Mouse (Mus musculus) CH12.LX (cell line): ENCODE results near the gene Ralgps2. TPM values are rescaled to one million over a fixed set of nuclear protein-coding genes. Genes with fewer than 3 reads are reported as not detected.

Source experiments
- DNase-seq: peaks from one replicate; pipeline ENCODE4 v3.0.0-alpha.2; 2013; ENCODE audit errors: extremely low read depth
- H3K27ac ChIP-seq: 2 replicates; pipeline ENCODE4 v1.5.1; 2012; ENCODE audit warnings: low read depth, mild to moderate bottlenecking, control low read depth, moderate library complexity; ENCODE audit not compliant: insufficient read depth
- H3K27me3 ChIP-seq: replicated peaks from 2 replicates; pipeline ENCODE3; 2012; ENCODE audit warnings: inconsistent platforms
- H3K36me3 ChIP-seq, 2 experiments: replicated peaks in 1 of 2; 2 replicates each; pipeline versions ENCODE3 to v1.6.1; 2012; ENCODE audit warnings: inconsistent platforms in 1 of 2, low read length in 1 of 2, mild to moderate bottlenecking in 1 of 2, mixed read lengths in 1 of 2, moderate library complexity in 1 of 2; ENCODE audit not compliant: control insufficient read depth in 1 of 2, insufficient read depth in 1 of 2
- H3K4me1 ChIP-seq, 2 experiments: 2 replicates each; pipeline ENCODE4 v1.6.1; 2012; ENCODE audit warnings: inconsistent platforms in 1 of 2, moderate library complexity in 1 of 2; ENCODE audit not compliant: insufficient read depth in 2 of 2, control insufficient read depth in 1 of 2
- H3K4me2 ChIP-seq: 2 replicates; pipeline ENCODE4 v1.6.1; 2012; ENCODE audit warnings: low read depth, mild to moderate bottlenecking, control low read depth; ENCODE audit not compliant: poor library complexity, insufficient read depth, severe bottlenecking
- H3K4me3 ChIP-seq, 3 experiments: fragments of 150-350 bp in 1 of 3; sonication (generic) in 1 of 3; replicated peaks in 1 of 3; 2 replicates each; pipeline versions ENCODE3 to v1.5.1; 2011 to 2012; ENCODE audit warnings: low read depth in 2 of 3, low read length in 2 of 3, mild to moderate bottlenecking in 2 of 3, moderate library complexity in 2 of 3, control low read depth in 1 of 3, improper control_type of control experiment in 1 of 3, inconsistent platforms in 1 of 3, mixed read lengths in 1 of 3; ENCODE audit not compliant: poor library complexity in 1 of 3
- H3K79me2 ChIP-seq: replicated peaks from 2 replicates; pipeline ENCODE4 v1.6.1; 2012; ENCODE audit warnings: mild to moderate bottlenecking, moderate library complexity; ENCODE audit not compliant: control insufficient read depth, poor library complexity, insufficient read depth, severe bottlenecking; ENCODE audit errors: extremely low read depth
- H3K9ac ChIP-seq: 2 replicates; pipeline ENCODE4 v1.6.1; 2012; ENCODE audit warnings: low read depth, mild to moderate bottlenecking, control low read depth, moderate library complexity; ENCODE audit not compliant: insufficient read depth
- H3K9me3 ChIP-seq: replicated peaks from 2 replicates; pipeline ENCODE3; 2012; ENCODE audit warnings: low read length, inconsistent platforms, mixed read lengths
- BHLHE40 ChIP-seq: IDR thresholded peaks from 2 replicates; pipeline ENCODE4 v1.6.1; 2011; ENCODE audit warnings: mild to moderate bottlenecking, low read depth, low read length, improper control_type of control experiment
- CHD2 ChIP-seq: IDR thresholded peaks from 2 replicates; pipeline ENCODE4 v1.6.1; 2011; ENCODE audit warnings: low read length, improper control_type of control experiment
- E2F4 ChIP-seq: IDR thresholded peaks from 2 replicates; pipeline ENCODE4 v1.6.1; 2011; ENCODE audit warnings: low read depth, low read length, improper control_type of control experiment; ENCODE audit not compliant: insufficient replicate concordance
- IRF4 ChIP-seq: IDR thresholded peaks from 2 replicates; pipeline ENCODE4 v1.6.1; 2014; ENCODE audit warnings: low read depth, mild to moderate bottlenecking, inconsistent platforms, low read length, improper control_type of control experiment
- JUND ChIP-seq: conservative IDR thresholded peaks from 2 replicates; pipeline ENCODE4 v1.6.1; 2011; ENCODE audit warnings: low read depth, low read length, improper control_type of control experiment
- KAT2A ChIP-seq: IDR thresholded peaks from 2 replicates; pipeline ENCODE4 v1.6.1; 2012; ENCODE audit warnings: low read length, improper control_type of control experiment, inconsistent platforms; ENCODE audit not compliant: insufficient replicate concordance
- MAX ChIP-seq: IDR thresholded peaks from 2 replicates; pipeline ENCODE4 v1.6.1; 2011; ENCODE audit warnings: low read length, improper control_type of control experiment
- MAZ ChIP-seq: IDR thresholded peaks from 2 replicates; pipeline ENCODE4 v1.6.1; 2012; ENCODE audit warnings: low read depth, mild to moderate bottlenecking, inconsistent platforms, low read length, improper control_type of control experiment, moderate library complexity
- MXI1 ChIP-seq: IDR thresholded peaks from 2 replicates; pipeline ENCODE4 v1.6.1; 2011; ENCODE audit warnings: mild to moderate bottlenecking, low read depth, low read length, improper control_type of control experiment
- NRF1 ChIP-seq: IDR thresholded peaks from 2 replicates; pipeline ENCODE4 v1.6.1; 2014; ENCODE audit warnings: low read depth, mild to moderate bottlenecking, inconsistent platforms, low read length, improper control_type of control experiment, moderate library complexity
- PAX5 ChIP-seq: IDR thresholded peaks from 2 replicates; pipeline ENCODE4 v1.6.1; 2012; ENCODE audit warnings: low read length, inconsistent platforms, mixed read lengths
- POLR2A ChIP-seq: IDR thresholded peaks from 2 replicates; pipeline ENCODE4 v1.6.1; 2011; ENCODE audit warnings: low read depth, mild to moderate bottlenecking, improper control_type of control experiment, low read length
- POLR2AphosphoS2 ChIP-seq: IDR thresholded peaks from 2 replicates; pipeline ENCODE4 v1.6.1; 2011; ENCODE audit warnings: low read depth, low read length, improper control_type of control experiment
- SIN3A ChIP-seq: IDR thresholded peaks from 2 replicates; pipeline ENCODE4 v1.6.1; 2012; ENCODE audit warnings: low read length, improper control_type of control experiment, inconsistent platforms
- SMC3 ChIP-seq: IDR thresholded peaks from 2 replicates; pipeline ENCODE4 v1.6.1; 2011; ENCODE audit warnings: low read depth, low read length, improper control_type of control experiment
- TCF12 ChIP-seq: IDR thresholded peaks from 2 replicates; pipeline ENCODE4 v1.6.1; 2014; ENCODE audit warnings: low read depth, mild to moderate bottlenecking, inconsistent platforms, low read length, improper control_type of control experiment
- UBTF ChIP-seq: IDR thresholded peaks from 2 replicates; pipeline ENCODE4 v1.6.1; 2012; ENCODE audit warnings: low read depth, mild to moderate bottlenecking, inconsistent platforms, low read length, improper control_type of control experiment, moderate library complexity
- USF1 ChIP-seq: IDR thresholded peaks from 2 replicates; pipeline ENCODE4 v1.6.1; 2014; ENCODE audit warnings: low read depth, mild to moderate bottlenecking, inconsistent platforms, low read length, improper control_type of control experiment
- ZC3H11A ChIP-seq: IDR thresholded peaks from 2 replicates; pipeline ENCODE4 v1.6.1; 2012; ENCODE audit warnings: low read depth, mild to moderate bottlenecking, inconsistent platforms, low read length, improper control_type of control experiment
- ZMIZ1 ChIP-seq: IDR thresholded peaks from 2 replicates; pipeline ENCODE4 v1.6.1; 2012; ENCODE audit warnings: low read depth, mild to moderate bottlenecking, inconsistent platforms, low read length, improper control_type of control experiment
- dilution Hi-C: fragments of 300-500 bp; cut with MboI; formaldehyde crosslinking; loops from 2 replicates; pipeline ENCODE4 v1.14.3; 2020; ENCODE audit warnings: low sequenced_read_pairs; ENCODE audit not compliant: extremely low pct_unique_long_range_greater_than_20kb, extremely low pct_ligation_motif_present
- in situ Hi-C: fragments of 300-500 bp; cut with MboI; formaldehyde crosslinking; loops from 3 replicates; pipeline ENCODE4 v1.14.3; 2019; ENCODE audit warnings: low sequenced_read_pairs, low pct_ligation_motif_present, low pct_unique_long_range_greater_than_20kb, mixed read lengths
- polyA plus RNA-seq: library from polyadenylated mRNA; unstranded; fragments of >175 nt; gene quantifications from 2 replicates; pipeline ENCODE4 v1.2.1, GENCODE M21; 2012; ENCODE audit warnings: low read depth; ENCODE audit not compliant: insufficient read length
- total RNA-seq, 2 experiments: library from RNA; depleted of rRNA; stranded (reverse); fragments of 300-350 nt in 1 of 2; fragments of >200 nt in 1 of 2; gene quantifications; 2 replicates each; pipeline ENCODE4 v1.2.3; 2012 to 2014

Gene Ralgps2
- total and polyA plus RNA-seq, 3 experiments = 65.1 to 149 (median 133) TPM

DNA sequence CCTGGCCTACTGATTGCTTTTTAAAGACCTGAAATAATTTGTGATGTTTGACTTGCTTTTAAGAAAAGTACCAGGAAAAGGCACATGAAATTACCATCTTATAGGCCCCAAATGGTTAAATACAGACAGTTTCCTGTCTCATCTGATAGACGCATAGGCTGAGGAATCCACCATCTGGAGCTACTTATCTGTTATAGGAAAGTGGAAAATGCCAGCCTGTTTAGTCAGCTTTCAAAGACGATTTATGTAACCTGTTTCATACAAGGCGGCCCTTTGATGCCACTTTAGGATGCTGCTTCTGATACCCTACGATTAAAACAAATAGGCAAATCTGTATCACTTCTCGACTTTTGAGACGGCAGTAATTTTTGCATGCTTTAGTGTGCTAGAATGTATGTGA lies 138.2 kb downstream of the Ralgps2 start:
- no peak for DNase-seq
- H3K9ac ChIP-seq = no peak overlapping the region
- no peaks in the 10 kb centered on the region for H3K79me2 ChIP-seq
- H3K36me3 ChIP-seq = peaks cover 18 to 19% of the 10 kb centered on the region in 2 experiments
- dilution Hi-C loops = no loop called here
- H3K27me3 ChIP-seq = no peaks in the 10 kb centered on the region
- H3K9me3 ChIP-seq = no peaks in the 10 kb centered on the region
- peaks cover 0 to 8% of the 10 kb centered on the region in 2 experiments; a peak in 1 of 4 replicates for H3K4me1 ChIP-seq
- H3K27ac ChIP-seq = no peak overlapping the region
- TF ChIP-seq PAX5 (no peak), IRF4 (no peak), KAT2A (no peak), BHLHE40 (no peak), ZMIZ1 (no peak), MAX (no peak), SIN3A (no peak), SMC3 (no peak), JUND (no peak), CHD2 (no peak), E2F4 (no peak), NRF1 (no peak), MXI1 (no peak), POLR2AphosphoS2 (no peak)
- TF ChIP-seq, all 38 proteins: peak for 0
- in situ Hi-C loops = no loop called here
- Histone ChIP-seq H3K4me2 (no peak overlapping the region), H3K4me3 (no peak overlapping the region)

DNA sequence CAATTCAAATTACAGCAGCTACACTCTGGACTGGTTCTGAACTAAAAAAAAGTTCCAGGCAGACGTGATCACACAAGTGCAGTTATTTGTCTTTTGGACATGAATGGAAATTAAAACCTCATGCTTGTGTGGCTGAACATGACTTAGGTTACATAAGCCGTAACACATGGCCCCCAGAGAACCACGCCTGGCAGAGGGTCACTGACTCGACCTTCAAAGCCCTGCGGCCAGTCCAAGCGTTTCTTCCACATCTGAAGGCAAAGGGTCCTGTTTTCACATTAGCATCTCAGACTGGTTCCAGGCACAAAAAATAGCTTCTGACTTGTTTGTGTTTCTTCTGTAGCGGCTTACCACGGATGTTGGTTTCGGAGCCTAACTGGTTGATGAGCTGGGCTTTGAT lies 143.2 kb downstream of the Ralgps2 start:
- dilution Hi-C loops (no loop called here), in situ Hi-C loops (no loop called here)
- Histone ChIP-seq H3K27me3 (no peaks in the 10 kb centered on the region), H3K4me3 (no peak overlapping the region), H3K4me2 (no peak overlapping the region), H3K27ac (no peak overlapping the region), H3K36me3 (no peaks in the 10 kb centered on the region), H3K9me3 (no peaks in the 10 kb centered on the region), H3K79me2 (no peaks in the 10 kb centered on the region), H3K4me1 (peaks cover 3 to 7% of the 10 kb centered on the region in 2 experiments; a peak in 2 of 4 replicates), H3K9ac (no peak overlapping the region)
- DNase-seq = no peak
- TF ChIP-seq TCF12 = no peak
- TF ChIP-seq ZC3H11A = no peak
- TF ChIP-seq KAT2A = no peak
- TF ChIP-seq USF1 = no peak
- no peak for TF ChIP-seq ZMIZ1
- TF ChIP-seq UBTF = no peak
- no peak for TF ChIP-seq POLR2A
- no peak for TF ChIP-seq MAZ
- no peak for TF ChIP-seq MXI1
